Mouse (Mus musculus) megakaryocyte, embryonic 14.5 days (primary cell): ENCODE measurements at regions not wholly inside any gene's neighbourhood (a gene's known extent, or its start where the extent isn't known, plus 50 kb on each side); places are given as distances from the start of the nearest gene placed in this dataset.

Source experiments
- H3K27me3 ChIP-seq: replicated peaks from 2 replicates; pipeline ENCODE3; 2012; ENCODE audit warnings: inconsistent platforms
- H3K36me3 ChIP-seq: replicated peaks from 2 replicates; pipeline ENCODE3; 2012; ENCODE audit warnings: low read length, inconsistent platforms, mixed read lengths
- H3K4me1 ChIP-seq: 2 replicates; pipeline ENCODE4 v1.6.1; 2012; ENCODE audit warnings: inconsistent platforms
- H3K4me3 ChIP-seq: replicated peaks from 2 replicates; pipeline ENCODE3; 2012; ENCODE audit warnings: moderate library complexity, mild to moderate bottlenecking, inconsistent platforms
- H3K9me3 ChIP-seq: 2 replicates; pipeline ENCODE4 v1.6.1; 2012; ENCODE audit warnings: inconsistent platforms
- FLI1 ChIP-seq: IDR thresholded peaks from 2 replicates; pipeline ENCODE4 v1.6.1; 2012; ENCODE audit warnings: low read length, inconsistent platforms, mixed read lengths
- GATA1 ChIP-seq: IDR thresholded peaks from 3 replicates; pipeline ENCODE4 v1.6.1; 2012; ENCODE audit warnings: mixed read lengths, low read length, inconsistent platforms, borderline replicate concordance

DNA sequence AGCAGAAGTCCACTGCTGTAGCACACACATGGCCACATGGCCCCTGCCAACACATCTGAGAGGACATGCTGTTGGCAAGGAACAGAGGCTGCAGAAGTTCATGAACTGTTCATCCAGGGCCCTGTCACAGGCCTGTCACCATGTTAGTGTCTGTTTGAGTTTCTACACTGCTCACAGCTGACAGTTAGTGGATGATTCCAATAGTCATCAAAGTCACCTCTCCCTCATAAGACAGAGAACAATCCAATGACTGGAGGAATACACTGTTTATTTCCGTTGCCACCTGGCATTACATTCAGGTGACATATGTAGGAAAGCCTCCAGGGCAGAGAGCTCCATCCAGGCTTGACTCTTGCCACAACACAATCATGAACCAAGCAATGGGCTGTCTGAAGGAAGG, 2886.3 kb upstream of the 5930422O12Rik start:
- Histone ChIP-seq H3K4me1 (no peaks in the 10 kb centered on the region), H3K27me3 (no peaks in the 10 kb centered on the region), H3K4me3 (no peak overlapping the region), H3K9me3 (0 out of 2 replicates have a peak, but pooled peaks cover 2% of the 10 kb centered on the region), H3K36me3 (no peaks in the 10 kb centered on the region)
- TF ChIP-seq FLI1 (no peak), GATA1 (no peak)

- H3K36me3 ChIP-seq = no peaks in the 10 kb centered on the region
- H3K4me1 ChIP-seq = no peaks in the 10 kb centered on the region
- no peak for TF ChIP-seq FLI1
- no peak for TF ChIP-seq GATA1
- no peaks in the 10 kb centered on the region for H3K27me3 ChIP-seq
- H3K9me3 ChIP-seq = no peaks in the 10 kb centered on the region
- no peak overlapping the region for H3K4me3 ChIP-seq
These were observed 2880.7 kb upstream of the 5930422O12Rik start for GRCm38 (mm10) chr8:30547820-30548219.

GRCm38 (mm10) chr8:30551051-30551450, 2877.5 kb upstream of the 5930422O12Rik start:
- TF ChIP-seq GATA1 (no peak), FLI1 (no peak)
- Histone ChIP-seq H3K27me3 (no peaks in the 10 kb centered on the region), H3K4me1 (no peaks in the 10 kb centered on the region), H3K9me3 (no peaks in the 10 kb centered on the region), H3K4me3 (no peak overlapping the region), H3K36me3 (no peaks in the 10 kb centered on the region)

- H3K36me3 ChIP-seq = no peaks in the 10 kb centered on the region
- no peak for TF ChIP-seq GATA1
- TF ChIP-seq FLI1 = no peak
- H3K9me3 ChIP-seq = peaks cover 16% of the 10 kb centered on the region; the same call in 1 of the 2 replicates
- H3K4me1 ChIP-seq = no peaks in the 10 kb centered on the region
- no peaks in the 10 kb centered on the region for H3K27me3 ChIP-seq
- H3K4me3 ChIP-seq = no peak overlapping the region
These were observed 2871.1 kb upstream of the 5930422O12Rik start for GRCm38 (mm10) chr8:30557429-30557828.

DNA sequence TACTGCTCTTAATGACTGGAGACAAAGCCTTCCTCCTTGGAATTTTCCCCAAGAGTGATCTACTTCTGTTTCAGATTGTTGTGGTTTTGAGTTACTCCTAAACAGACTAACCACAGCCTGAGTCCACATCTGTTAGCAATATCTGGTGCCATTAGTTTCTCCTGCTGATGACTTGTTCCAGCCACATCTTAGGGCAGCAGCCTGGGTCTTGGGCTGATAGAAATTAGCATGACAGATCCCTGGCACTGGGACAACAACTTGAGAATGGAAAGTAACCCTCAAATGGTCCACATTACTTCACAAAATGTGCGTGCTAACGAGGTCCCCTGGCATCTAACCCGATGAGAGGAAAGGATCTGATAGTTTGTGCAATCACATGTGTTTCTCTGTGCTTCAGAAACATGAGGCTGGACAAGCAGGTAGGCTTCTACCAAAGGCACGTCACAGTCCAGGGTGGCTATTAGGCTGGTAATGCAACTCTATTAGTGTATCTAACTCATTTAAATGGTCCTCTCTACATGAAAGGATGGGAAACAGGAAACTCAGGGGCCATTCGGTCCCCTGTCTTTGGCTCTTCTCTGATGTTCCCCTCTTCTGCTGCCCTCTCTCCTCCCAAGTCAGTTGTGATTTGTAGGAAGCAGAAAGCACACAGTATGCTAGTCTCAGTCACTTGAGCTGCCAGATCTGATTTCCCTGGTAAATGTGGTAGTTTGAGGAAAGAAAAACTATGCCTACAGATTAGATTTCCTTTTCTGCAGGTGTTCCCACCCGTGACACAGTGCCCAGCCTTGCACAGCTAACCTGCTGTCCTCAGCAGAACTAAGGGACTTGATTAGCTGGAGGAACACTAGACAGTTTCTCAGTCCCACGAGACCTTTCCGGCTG, 2866.9 kb upstream of the 5930422O12Rik start:
- no peak overlapping the region for H3K4me3 ChIP-seq
- H3K27me3 ChIP-seq = no peaks in the 10 kb centered on the region
- TF ChIP-seq FLI1 = no peak
- no peak for TF ChIP-seq GATA1
- H3K9me3 ChIP-seq = peaks cover 16% of the 10 kb centered on the region; the same call in 1 of the 2 replicates
- no peaks in the 10 kb centered on the region for H3K36me3 ChIP-seq
- no peaks in the 10 kb centered on the region for H3K4me1 ChIP-seq

GRCm38 (mm10) chr8:30569799-30570198, 2858.7 kb upstream of the 5930422O12Rik start:
- H3K9me3 ChIP-seq = 0 out of 2 replicates have a peak, but pooled peaks cover 3% of the 10 kb centered on the region

DNA sequence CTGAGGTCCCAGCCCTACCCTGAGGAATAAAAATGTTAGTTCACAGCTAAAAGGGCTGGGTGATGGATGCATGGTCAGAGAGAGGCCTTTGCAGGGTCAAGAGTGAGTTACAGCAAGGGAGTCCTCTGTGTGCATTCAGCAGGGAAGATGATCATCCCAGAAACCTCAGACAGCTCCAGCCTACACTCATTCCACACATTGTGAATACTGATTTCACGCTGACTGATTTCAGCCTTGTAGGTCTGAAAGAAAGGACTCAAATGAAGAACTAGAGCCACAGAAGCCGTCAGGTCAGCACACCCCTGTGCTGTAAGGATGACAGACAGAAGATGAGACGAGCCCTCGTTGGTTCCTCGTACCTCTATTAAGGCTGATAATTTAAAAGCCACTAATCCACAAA, 2858.0 kb upstream of the 5930422O12Rik start:
- no peak for TF ChIP-seq FLI1
- no peak for TF ChIP-seq GATA1

More at GRCm38 (mm10) chr8:30569799-30570198, 2858.7 kb upstream of the 5930422O12Rik start:
- Histone ChIP-seq H3K4me1 (no peaks in the 10 kb centered on the region), H3K36me3 (no peaks in the 10 kb centered on the region), H3K27me3 (no peaks in the 10 kb centered on the region), H3K4me3 (no peak overlapping the region)
- no peak for TF ChIP-seq FLI1
- no peak for TF ChIP-seq GATA1

GRCm38 (mm10) chr8:30587508-30587907, 2841.0 kb upstream of the 5930422O12Rik start:
- H3K36me3 ChIP-seq = no peaks in the 10 kb centered on the region
- H3K4me3 ChIP-seq = no peak overlapping the region
- H3K9me3 ChIP-seq = 0 out of 2 replicates have a peak, but pooled peaks cover 4% of the 10 kb centered on the region
- no peak for TF ChIP-seq GATA1
- TF ChIP-seq FLI1 = no peak
- no peaks in the 10 kb centered on the region for H3K27me3 ChIP-seq
- H3K4me1 ChIP-seq = no peaks in the 10 kb centered on the region

More for the DNA sequence above, 2858.0 kb upstream of the 5930422O12Rik start:
- H3K36me3 ChIP-seq = no peaks in the 10 kb centered on the region
- H3K4me3 ChIP-seq = no peak overlapping the region
- no peaks in the 10 kb centered on the region for H3K27me3 ChIP-seq
- H3K9me3 ChIP-seq = 0 out of 2 replicates have a peak, but pooled peaks cover 3% of the 10 kb centered on the region
- H3K4me1 ChIP-seq = no peaks in the 10 kb centered on the region

DNA sequence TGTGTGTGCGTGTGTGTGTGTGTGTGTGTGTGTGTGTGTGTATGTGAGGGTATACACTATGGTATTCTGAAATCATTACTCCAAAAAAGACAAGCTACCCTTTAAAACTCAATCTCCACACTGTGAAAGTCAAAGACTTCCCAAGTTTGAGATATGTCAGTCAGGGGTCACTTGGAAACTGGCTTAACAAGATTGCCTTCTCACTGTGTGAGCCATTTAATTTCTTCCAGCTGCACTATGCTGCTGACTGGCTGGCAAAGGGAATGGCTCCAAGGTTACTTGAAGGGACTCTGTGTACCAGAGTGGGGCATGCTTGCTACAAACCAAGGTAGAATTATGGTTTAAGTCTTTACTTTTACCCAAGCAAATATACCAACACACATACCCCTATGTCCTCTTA, 2826.1 kb upstream of the 5930422O12Rik start:
- Histone ChIP-seq H3K36me3 (no peaks in the 10 kb centered on the region), H3K9me3 (0 out of 2 replicates have a peak, but pooled peaks cover 2% of the 10 kb centered on the region), H3K4me3 (no peak overlapping the region), H3K27me3 (no peaks in the 10 kb centered on the region), H3K4me1 (no peaks in the 10 kb centered on the region)
- TF ChIP-seq GATA1 (no peak), FLI1 (no peak)

- H3K36me3 ChIP-seq = no peaks in the 10 kb centered on the region
- H3K4me3 ChIP-seq = no peak overlapping the region
- H3K4me1 ChIP-seq = no peaks in the 10 kb centered on the region
- peaks cover 3% of the 10 kb centered on the region; the same call in 1 of the 2 replicates for H3K9me3 ChIP-seq
- H3K27me3 ChIP-seq = no peaks in the 10 kb centered on the region
- TF ChIP-seq GATA1 (no peak), FLI1 (no peak)
These were observed 2798.2 kb upstream of the 5930422O12Rik start for GRCm38 (mm10) chr8:30630332-30630731.
